Mouse (Mus musculus): ENCODE measurements around the gene Dtd2. TPM values are rescaled to one million over a fixed set of nuclear protein-coding genes. Genes with fewer than 3 reads are reported as not detected.

Gene Dtd2
- polyA plus RNA-seq, 1 experiment from 2014 or later: 23.1 TPM

GRCm38 (mm10) chr12:51945331-51945730 lies 61.0 kb downstream of the Dtd2 start:
- Histone ChIP-seq H3K4me3 (replicated peaks) (no peak overlapping the region), H3K27ac (no peak overlapping the region), H3K4me1 (peaks cover 3% of the 10 kb centered on the region), H3K36me3 (replicated peaks) (peaks cover 27% of the 10 kb centered on the region), H3K9ac (no peak overlapping the region), H3K4me2 (no peak overlapping the region), H3K27me3 (no peaks in the 10 kb centered on the region), H3K9me3 (no peaks in the 10 kb centered on the region)
- no peak for ATAC-seq (ENCODE audit: low FRiP score)
- WGBS: 38% methylated on average over 9 of the region's 9 CpGs

- H3K9me3 ChIP-seq: no peaks in the 10 kb centered on the region
- no peak for ATAC-seq (ENCODE audit: low FRiP score)
- WGBS: 87% methylated on average over 4 of the region's 4 CpGs
These were observed 66.5 kb downstream of the Dtd2 start for GRCm38 (mm10) chr12:51939848-51940247.

More at GRCm38 (mm10) chr12:51939848-51940247, 66.5 kb downstream of the Dtd2 start:
- H3K27me3 ChIP-seq: no peaks in the 10 kb centered on the region
- H3K27ac ChIP-seq: no peak overlapping the region
- no peaks in the 10 kb centered on the region for H3K4me1 ChIP-seq
- H3K4me2 ChIP-seq: no peak overlapping the region
- peaks cover 8% of the 10 kb centered on the region for H3K36me3 ChIP-seq (replicated peaks)
- no peak overlapping the region for H3K4me3 ChIP-seq (replicated peaks)
- no peak overlapping the region for H3K9ac ChIP-seq

Other genes with a start within 250 kb of the Dtd2 start
- 41.5 and 44.9 TPM in 2 replicates for gene Hectd1, start 177.0 kb downstream of the Dtd2 start, polyA plus RNA-seq (2016; fragmentation: Nextera tagmentation; extraction: Ambion mirVana)
- 12.6 and 13.6 TPM in 2 replicates for gene Heatr5a, start 35.2 kb downstream of the Dtd2 start, polyA plus RNA-seq (2016; fragmentation: Nextera tagmentation; extraction: Ambion mirVana)
- gene Gpr33, start 21.6 kb upstream of the Dtd2 start, polyA plus RNA-seq (2016; fragmentation: Nextera tagmentation; extraction: Ambion mirVana): not detected in 2 replicates
- gene Nubpl, start 91.2 kb upstream of the Dtd2 start, polyA plus RNA-seq (2016; fragmentation: Nextera tagmentation; extraction: Ambion mirVana): 14.3 and 16.6 TPM in 2 replicates

Data from forebrain, embryonic 12.5 days (tissue).